Mouse (Mus musculus): ENCODE results near the gene Hexim2. TPM values are rescaled to one million over a fixed set of nuclear protein-coding genes. Genes with fewer than 3 reads are reported as not detected.

Hexim2 gene
- polyA plus RNA-seq, 1 experiment from 2014 or later: 15.0 TPM

- no peak overlapping the region for H3K27ac ChIP-seq
- H3K4me2 ChIP-seq: no peak overlapping the region
- 81% methylated on average over 15 of the region's 15 CpGs for whole genome bisulfite sequencing
- no peak overlapping the region for H3K9ac ChIP-seq
- no peak overlapping the region for H3K4me3 ChIP-seq
- ATAC-seq (ENCODE audit: insufficient number of reproducible peaks, insufficient read depth, low FRiP score, low TSS enrichment, low read depth): no peak
- H3K27me3 ChIP-seq: peaks cover 11% of the 10 kb centered on the region
- H3K36me3 ChIP-seq: no peaks in the 10 kb centered on the region
- H3K9me3 ChIP-seq: no peaks in the 10 kb centered on the region
- H3K4me1 ChIP-seq: peaks cover 11% of the 10 kb centered on the region
Measured at GRCm38 (mm10) chr11:103177815-103178485, 45.7 kb downstream of the Hexim2 start.

- peaks cover 3% of the 10 kb centered on the region for H3K27me3 ChIP-seq
- peaks cover 11% of the 10 kb centered on the region for H3K4me1 ChIP-seq
- H3K9me3 ChIP-seq: no peaks in the 10 kb centered on the region
- no peak for ATAC-seq (ENCODE audit: insufficient number of reproducible peaks, insufficient read depth, low FRiP score, low TSS enrichment, low read depth)
- H3K36me3 ChIP-seq: no peaks in the 10 kb centered on the region
- no peak overlapping the region for H3K4me3 ChIP-seq
- no peak overlapping the region for H3K27ac ChIP-seq
- H3K9ac ChIP-seq: no peak overlapping the region
- H3K4me2 ChIP-seq: no peak overlapping the region
- WGBS: 89% methylated on average over 8 of the region's 8 CpGs
Measured at GRCm38 (mm10) chr11:103178748-103179147, 46.5 kb downstream of the Hexim2 start.

- Histone ChIP-seq H3K4me2 (no peak overlapping the region), H3K9ac (no peak overlapping the region), H3K4me1 (peaks cover 6% of the 10 kb centered on the region; the same call in 1 of the 2 replicates), H3K36me3 (no peaks in the 10 kb centered on the region), H3K4me3 (no peak overlapping the region), H3K27me3 (no peaks in the 10 kb centered on the region; the same call in 1 of the 2 replicates), H3K9me3 (no peaks in the 10 kb centered on the region), H3K27ac (no peak overlapping the region)
- no peak for ATAC-seq (ENCODE audit: insufficient number of reproducible peaks, insufficient read depth, low FRiP score, low TSS enrichment, low read depth)
- 68% methylated on average over 1 of the region's 1 CpGs for WGBS
Measured at GRCm38 (mm10) chr11:103180426-103180825, 48.2 kb downstream of the Hexim2 start.

GRCm38 (mm10) chr11:103181349-103181748 lies 49.1 kb downstream of the Hexim2 start:
- WGBS: 77% methylated on average over 9 of the region's 9 CpGs
- Histone ChIP-seq H3K4me2 (no peak overlapping the region), H3K4me3 (no peak overlapping the region), H3K9me3 (no peaks in the 10 kb centered on the region), H3K9ac (no peak overlapping the region), H3K27ac (no peak overlapping the region), H3K36me3 (no peaks in the 10 kb centered on the region), H3K4me1 (no peaks in the 10 kb centered on the region), H3K27me3 (no peaks in the 10 kb centered on the region; the same call in 1 of the 2 replicates)
- no peak for ATAC-seq (ENCODE audit: insufficient number of reproducible peaks, insufficient read depth, low FRiP score, low TSS enrichment, low read depth)

GRCm38 (mm10) chr11:103181911-103182310 lies 49.7 kb downstream of the Hexim2 start:
- 91% methylated on average over 3 of the region's 3 CpGs for WGBS
- ATAC-seq (ENCODE audit: insufficient number of reproducible peaks, insufficient read depth, low FRiP score, low TSS enrichment, low read depth): no peak
- no peak overlapping the region for H3K4me3 ChIP-seq

GRCm38 (mm10) chr11:103184891-103185290 lies 52.7 kb downstream of the Hexim2 start:
- no peaks in the 10 kb centered on the region for H3K9me3 ChIP-seq
- no peaks in the 10 kb centered on the region for H3K36me3 ChIP-seq
- H3K27ac ChIP-seq: no peak overlapping the region
- no peak overlapping the region for H3K9ac ChIP-seq
- no peaks in the 10 kb centered on the region for H3K4me1 ChIP-seq
- WGBS: 38% methylated on average over 2 of the region's 2 CpGs
- no peak overlapping the region for H3K4me3 ChIP-seq
- peaks cover 7% of the 10 kb centered on the region for H3K27me3 ChIP-seq
- H3K4me2 ChIP-seq: no peak overlapping the region
- no peak for ATAC-seq (ENCODE audit: insufficient number of reproducible peaks, insufficient read depth, low FRiP score, low TSS enrichment, low read depth)

More at GRCm38 (mm10) chr11:103181911-103182310, 49.7 kb downstream of the Hexim2 start:
- Histone ChIP-seq H3K27me3 (no peaks in the 10 kb centered on the region; the same call in 1 of the 2 replicates), H3K9ac (no peak overlapping the region), H3K27ac (no peak overlapping the region), H3K4me2 (no peak overlapping the region), H3K9me3 (no peaks in the 10 kb centered on the region), H3K36me3 (no peaks in the 10 kb centered on the region), H3K4me1 (no peaks in the 10 kb centered on the region)

Other genes starting within 250 kb of the Hexim2 start
- gene Fam187a, start 247.3 kb upstream of the Hexim2 start, polyA plus RNA-seq (2015; fragmentation: Nextera tagmentation; extraction: Ambion mirVana): not detected in 2 replicates
- gene Gfap, start 231.5 kb upstream of the Hexim2 start, polyA plus RNA-seq (2015; fragmentation: Nextera tagmentation; extraction: Ambion mirVana): 0.10 and 0.39 TPM in 2 replicates
- gene Kif18b, start 207.3 kb upstream of the Hexim2 start, polyA plus RNA-seq (2015; fragmentation: Nextera tagmentation; extraction: Ambion mirVana): 11.0 and 12.8 TPM in 2 replicates
- gene C1ql1, start 185.7 kb upstream of the Hexim2 start, polyA plus RNA-seq (2015; fragmentation: Nextera tagmentation; extraction: Ambion mirVana): 3.4 TPM in 2 replicates
- 67.8 and 68.5 TPM in 2 replicates for gene Nmt1, start 104.2 kb upstream of the Hexim2 start, polyA plus RNA-seq (2015; fragmentation: Nextera tagmentation; extraction: Ambion mirVana)
- gene Dcakd, start 104.1 kb upstream of the Hexim2 start, polyA plus RNA-seq (2015; fragmentation: Nextera tagmentation; extraction: Ambion mirVana): 189 and 192 TPM in 2 replicates
- gene Plcd3, start 30.8 kb upstream of the Hexim2 start, polyA plus RNA-seq (2015; fragmentation: Nextera tagmentation; extraction: Ambion mirVana): 5.3 and 7.2 TPM in 2 replicates
- 16.6 and 17.4 TPM in 2 replicates for gene Acbd4, start 30.7 kb upstream of the Hexim2 start, polyA plus RNA-seq (2015; fragmentation: Nextera tagmentation; extraction: Ambion mirVana)
- gene Hexim1, start 16.2 kb upstream of the Hexim2 start, polyA plus RNA-seq (2015; fragmentation: Nextera tagmentation; extraction: Ambion mirVana): 5.2 and 6.9 TPM in 2 replicates
- 1.7 and 2.4 TPM in 2 replicates for gene Fmnl1, start 38.7 kb downstream of the Hexim2 start, polyA plus RNA-seq (2015; fragmentation: Nextera tagmentation; extraction: Ambion mirVana)
- 1.4 and 2.2 TPM in 2 replicates for gene 1700023F06Rik, start 76.1 kb downstream of the Hexim2 start, polyA plus RNA-seq (2015; fragmentation: Nextera tagmentation; extraction: Ambion mirVana)
- gene Spata32, start 86.0 kb downstream of the Hexim2 start, polyA plus RNA-seq (2015; fragmentation: Nextera tagmentation; extraction: Ambion mirVana): not detected in 2 replicates
- 4.4 and 5.5 TPM in 2 replicates for gene Map3k14, start 135.0 kb downstream of the Hexim2 start, polyA plus RNA-seq (2015; fragmentation: Nextera tagmentation; extraction: Ambion mirVana)
- gene Arhgap27, start 231.3 kb downstream of the Hexim2 start, polyA plus RNA-seq (2015; fragmentation: Nextera tagmentation; extraction: Ambion mirVana): 6.8 and 7.2 TPM in 2 replicates

All from embryonic facial prominence, embryonic 13.5 days (tissue).